Mouse (Mus musculus) regulatory T cell (primary cell): ENCODE data around the gene H2-DMb1.

Source experiments
- in situ Hi-C: fragments of 300-600 bp; cut with MboI, MseI; formaldehyde crosslinking; loops from one replicate; pipeline ENCODE4 v1.15.1; 2025; ENCODE audit warnings: high pct_unique_total_duplicates

The H2-DMb1 gene

DNA sequence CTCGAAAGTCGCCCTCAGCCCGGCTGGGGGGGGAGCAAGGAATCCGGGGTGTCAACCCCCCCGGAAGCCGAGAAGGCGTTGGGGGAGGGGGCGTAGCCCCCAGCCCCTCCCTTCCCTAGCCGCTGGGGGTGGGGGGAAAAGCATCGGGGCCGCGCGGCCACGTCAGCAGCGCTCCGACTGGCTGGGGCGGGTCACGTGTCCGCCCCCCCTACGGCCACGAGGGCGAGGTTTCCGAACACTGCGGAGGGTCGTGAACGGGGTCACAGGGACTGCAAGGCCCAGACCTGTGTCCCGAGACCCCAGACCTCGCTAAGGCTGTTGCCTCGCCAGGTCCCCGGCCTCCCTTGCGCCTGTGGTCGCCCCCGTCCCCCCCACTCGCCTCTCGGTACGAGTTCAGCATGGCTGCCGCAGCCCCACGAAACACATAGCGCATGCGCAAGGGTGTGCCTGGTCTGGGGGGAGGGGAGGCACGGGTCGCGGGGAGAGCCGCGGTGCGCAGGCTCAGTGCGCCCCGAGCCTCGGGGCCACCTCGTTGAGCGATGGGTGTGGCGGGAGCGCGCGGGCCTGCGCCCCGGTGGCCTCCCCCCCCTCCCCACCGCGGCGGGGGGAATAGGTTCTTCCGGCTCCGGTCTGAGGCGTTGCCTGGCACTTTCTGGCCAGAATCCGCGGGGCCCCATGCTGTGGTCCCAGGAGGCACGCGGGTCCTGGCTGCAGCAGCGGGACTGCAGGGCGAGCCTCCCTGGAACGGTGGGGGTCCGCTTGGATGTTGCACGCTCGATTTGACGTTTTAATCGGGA lies 30.5 kb upstream of the H2-DMb1 start, which contains the start of gene Brd2:
Brd2 (minus strand) TSS at position 447 of the 797 bp plus-strand sequence.
- in situ Hi-C loops, result no loop called here

DNA sequence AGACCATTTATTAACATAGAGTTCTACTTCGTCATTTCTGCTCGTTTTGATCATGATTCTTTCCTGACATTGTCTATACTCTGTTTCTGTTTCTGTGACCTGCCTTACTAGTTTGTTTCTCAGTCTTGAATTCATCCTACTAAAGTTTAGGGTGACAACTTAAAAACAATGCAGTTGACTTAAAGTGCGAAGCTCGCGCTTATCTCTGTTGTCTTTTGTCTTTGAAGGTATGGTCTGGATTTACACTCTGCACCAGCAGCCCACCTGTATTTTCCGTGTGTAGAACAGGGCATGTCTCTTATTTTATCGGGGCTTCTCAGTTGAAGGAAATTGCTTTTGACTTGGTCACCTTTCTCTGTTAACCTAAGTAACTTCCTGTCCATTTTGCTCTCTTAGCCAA lies 29.8 kb upstream of the H2-DMb1 start:
- in situ Hi-C loops, result no loop called here

DNA sequence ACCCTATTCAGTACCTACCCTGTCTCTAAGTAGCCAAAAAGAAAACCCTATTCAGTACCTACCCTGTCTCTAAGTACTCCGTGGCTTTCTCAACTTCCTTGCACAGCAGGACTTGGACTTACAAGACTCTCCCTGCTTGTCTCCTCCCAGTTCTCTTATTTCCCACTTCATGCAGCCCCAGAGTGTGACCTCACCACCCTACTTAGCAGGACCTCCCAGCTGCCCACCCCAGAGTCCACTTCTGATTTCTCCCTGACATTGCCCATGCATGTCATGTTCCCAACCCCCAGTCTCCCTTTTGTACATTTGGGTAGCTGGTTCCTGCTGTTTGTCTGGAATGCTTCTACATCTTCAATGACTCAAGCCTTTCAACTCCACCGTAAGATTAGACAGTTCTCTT lies 29.4 kb upstream of the H2-DMb1 start:
- in situ Hi-C loops, result no loop called here

DNA sequence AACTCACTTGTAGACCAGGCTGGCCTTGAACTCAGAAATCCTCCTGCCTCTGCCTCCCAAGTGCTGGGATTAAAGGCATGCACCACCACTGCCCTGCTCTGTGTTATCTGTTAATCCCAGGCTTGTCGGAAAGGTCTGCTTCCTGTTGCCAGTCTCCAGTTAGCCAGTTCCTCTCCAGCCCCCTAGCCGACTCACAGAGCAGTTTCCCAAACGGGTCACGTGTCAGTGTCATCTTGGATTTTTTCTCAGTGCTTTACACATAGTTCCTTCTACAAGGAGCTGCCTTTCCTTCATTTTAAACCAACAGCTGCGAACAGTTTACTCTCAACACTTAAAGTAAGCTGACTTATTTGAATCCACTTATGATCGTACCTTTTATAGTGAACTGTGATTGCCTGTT lies 28.2 kb upstream of the H2-DMb1 start:
- in situ Hi-C loops, result no loop called here

DNA sequence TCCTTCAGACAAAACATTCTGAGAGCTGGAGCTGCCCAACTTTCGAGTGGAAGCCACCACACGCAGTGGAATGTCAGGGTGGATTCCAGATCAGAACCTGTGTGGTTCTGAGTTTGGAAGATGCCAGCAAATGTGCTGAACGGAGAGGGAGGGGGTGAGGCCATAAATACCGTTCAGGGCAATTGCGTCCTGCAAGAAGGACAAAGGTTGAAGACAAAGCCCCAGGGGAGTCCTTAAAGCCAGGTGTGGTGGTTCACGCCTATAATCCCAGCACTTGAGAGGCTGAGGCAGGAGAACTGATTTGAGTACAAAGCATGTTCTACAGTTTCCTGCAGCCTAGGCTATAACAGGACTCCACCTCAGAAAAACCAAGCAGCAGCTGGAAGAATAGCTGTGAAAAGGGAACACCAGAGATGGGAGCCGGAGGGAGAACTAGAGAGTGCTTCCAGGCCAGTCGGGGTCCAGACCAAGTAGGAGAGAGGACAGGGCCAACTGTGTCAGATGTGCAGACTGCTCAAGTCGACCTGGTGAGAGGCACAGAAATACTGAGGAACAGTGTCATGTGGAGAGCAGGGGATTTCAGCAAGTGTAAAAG lies 25.9 kb upstream of the H2-DMb1 start:
- in situ Hi-C loops, result no loop called here

DNA sequence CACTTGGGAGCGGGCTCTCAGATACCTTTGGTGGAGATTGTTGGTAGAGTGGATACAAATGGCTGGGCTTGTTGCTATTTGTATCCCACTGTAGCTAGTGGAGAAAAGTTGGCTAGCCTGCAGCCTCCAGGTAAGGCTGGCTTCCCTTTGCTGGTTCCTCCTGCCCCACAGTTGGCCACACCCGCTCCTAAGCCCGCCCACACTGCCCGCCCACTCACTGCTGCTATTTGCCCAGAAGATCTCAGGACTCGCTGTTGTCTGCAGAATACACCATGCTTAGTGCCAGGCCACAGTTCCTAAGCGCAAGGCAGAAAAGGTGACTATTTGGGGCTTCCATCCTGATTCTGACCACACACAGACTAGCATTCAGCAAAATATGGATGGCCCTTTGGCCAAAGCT lies 25.4 kb upstream of the H2-DMb1 start:
- in situ Hi-C loops, result no loop called here

DNA sequence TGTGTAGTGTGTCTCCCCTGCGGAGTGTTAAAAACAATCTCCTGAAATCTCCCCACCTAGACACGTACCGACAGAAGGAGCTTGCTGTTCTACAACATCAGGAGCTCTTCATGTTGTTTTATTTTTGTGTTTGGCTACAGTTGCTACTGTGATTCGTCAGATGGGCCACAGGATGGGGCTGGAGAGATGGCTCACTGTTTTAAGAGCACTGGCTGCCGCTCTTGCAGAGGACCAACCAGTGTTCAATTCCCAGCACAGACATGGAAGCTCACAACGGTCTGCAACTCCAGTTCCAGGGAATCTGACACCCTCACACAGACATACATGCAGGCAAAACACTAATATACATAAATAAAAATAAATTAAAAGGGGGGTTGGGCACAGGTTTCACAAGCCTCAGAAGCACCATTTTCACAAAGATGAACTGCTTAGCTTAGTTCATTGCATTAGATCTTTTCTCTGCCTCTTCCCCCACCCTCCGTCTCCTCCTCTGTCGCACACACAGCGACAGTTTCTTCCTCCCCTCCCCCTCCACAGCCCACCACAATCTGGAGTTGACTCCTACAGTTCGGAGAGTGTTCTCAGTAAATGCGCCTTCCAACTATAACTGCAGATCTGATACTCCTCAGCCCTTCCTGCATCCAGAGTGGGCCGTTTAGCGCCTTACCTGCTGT lies 24.5 kb upstream of the H2-DMb1 start:
- in situ Hi-C loops, result no loop called here

DNA sequence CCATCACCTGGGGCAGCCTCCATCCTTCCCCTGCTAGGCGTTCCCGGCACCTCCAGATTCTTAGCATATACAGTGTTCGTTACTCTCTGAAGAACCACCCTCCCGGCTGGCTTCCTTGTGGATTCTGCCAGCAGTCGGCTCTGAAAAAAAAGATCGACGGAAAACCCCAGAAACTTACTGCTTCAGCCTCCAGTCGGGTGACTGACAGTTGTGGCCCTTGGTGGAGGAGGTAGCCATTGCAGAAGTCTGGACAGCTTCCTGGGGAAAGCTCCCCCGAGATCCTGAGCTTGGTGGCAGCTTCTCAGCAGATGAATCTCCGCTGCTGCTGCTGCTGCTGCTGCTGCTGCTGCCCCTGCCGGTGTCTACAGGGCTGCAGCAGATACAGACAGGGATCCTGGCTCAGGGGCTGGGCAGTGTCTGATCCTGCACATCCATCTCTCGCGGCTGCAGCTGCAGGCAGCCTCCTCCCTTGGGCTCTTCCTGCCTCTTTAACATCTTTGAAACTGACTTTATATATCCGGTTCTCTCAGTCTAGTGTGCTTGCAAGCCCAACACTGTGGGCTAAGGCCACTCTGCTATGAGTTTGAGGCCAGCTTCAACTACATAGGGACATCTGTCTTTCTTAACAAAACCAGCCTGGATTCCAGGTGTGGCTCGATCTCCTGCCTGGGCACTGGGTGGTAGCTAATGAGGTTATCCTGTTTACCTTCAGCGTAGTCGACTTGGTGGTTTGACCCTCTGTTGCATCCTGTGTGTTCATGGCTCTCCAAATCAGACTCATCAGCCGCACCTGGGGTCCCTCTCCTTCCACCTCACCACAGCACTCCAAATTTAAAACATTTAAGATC lies 23.7 kb upstream of the H2-DMb1 start:
- in situ Hi-C loops, result no loop called here

DNA sequence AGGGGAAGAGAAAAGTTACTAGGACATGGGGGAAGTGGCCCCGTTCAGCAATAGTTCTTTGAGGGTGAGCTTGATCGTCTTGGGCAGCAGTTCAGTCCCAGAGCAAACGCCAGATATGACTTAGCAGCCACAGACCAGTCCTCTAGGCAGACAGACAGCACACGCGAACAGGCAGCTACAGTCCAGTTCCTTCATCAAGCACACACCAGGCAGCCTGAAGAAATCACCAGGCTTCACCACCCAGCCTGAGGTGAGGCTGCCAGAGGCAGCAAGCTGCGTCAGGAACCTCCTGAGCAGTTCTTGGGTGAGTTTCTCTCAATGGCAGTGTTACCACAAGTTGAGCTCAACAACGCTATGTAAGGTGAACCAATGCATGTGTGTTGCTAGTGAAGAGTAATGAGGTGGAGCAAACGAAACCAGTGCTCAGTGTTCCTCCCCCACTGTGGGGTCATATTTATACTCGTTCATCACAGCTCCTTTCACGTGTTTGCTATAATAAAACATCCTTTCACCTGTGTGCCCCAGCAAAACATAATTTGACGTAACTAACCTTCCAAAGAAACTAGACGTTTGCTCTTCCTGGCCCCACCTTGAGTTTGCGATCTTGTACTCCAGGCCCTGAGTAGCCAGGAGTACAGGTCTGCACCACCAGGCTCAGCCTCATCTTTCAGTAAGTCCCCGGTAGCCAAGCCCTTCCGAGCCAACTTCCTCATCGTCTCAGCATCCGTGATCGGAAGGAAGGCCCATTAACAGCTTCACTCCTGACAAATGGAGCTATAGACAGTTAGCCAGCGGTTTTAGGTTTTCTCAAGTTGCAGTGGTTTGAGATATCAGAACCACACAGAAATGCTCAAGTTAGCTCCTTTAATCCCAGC lies 22.6 kb upstream of the H2-DMb1 start:
- in situ Hi-C loops, result loop anchor here (5.0 kb wide), 1 partner anchor 37 kb away; no protein-coding TSS in a partner anchor

DNA sequence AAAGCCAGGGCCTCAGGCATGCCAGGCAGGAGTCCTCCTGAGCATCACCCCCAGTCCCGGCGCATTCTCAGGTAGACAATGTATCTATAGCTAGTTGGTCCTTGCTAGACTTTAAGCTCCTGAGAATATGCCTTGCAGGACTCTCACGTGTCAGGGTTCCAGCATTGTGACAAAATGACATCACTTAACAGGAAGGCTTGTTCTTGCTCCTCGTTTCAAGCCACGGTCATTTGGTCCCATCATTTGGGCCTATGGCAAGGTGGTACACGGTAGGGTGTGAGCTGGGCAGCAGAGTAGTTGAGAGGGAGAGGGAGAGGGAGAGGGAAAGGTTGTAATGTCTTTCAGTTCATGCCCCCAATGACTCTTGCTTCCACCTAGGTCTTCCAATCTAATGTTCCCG lies 21.0 kb upstream of the H2-DMb1 start:
- in situ Hi-C loops, result loop anchor here (5.0 kb wide), 1 partner anchor 35 kb away; no protein-coding TSS in a partner anchor

DNA sequence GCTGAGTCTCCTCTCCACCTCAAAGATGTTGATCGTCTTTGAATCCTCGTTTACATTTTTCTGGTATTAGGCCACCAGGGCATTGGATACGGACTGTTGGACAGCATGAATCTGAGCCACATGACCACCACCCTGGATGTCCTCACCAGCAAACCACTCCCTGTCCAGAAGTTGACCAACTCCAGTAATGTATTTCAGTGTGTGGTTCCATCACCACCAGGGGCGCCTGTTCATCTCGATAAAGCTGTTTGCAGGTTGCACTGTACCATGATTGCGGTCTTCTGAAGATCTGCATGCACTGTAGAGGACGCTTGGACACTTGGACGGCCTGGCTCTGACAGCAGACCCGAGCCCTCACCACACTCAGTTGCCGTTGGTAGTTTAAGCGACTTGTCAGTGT lies 19.6 kb upstream of the H2-DMb1 start:
- in situ Hi-C loops, result loop anchor here (5.0 kb wide), 1 partner anchor 34 kb away; no protein-coding TSS in a partner anchor

DNA sequence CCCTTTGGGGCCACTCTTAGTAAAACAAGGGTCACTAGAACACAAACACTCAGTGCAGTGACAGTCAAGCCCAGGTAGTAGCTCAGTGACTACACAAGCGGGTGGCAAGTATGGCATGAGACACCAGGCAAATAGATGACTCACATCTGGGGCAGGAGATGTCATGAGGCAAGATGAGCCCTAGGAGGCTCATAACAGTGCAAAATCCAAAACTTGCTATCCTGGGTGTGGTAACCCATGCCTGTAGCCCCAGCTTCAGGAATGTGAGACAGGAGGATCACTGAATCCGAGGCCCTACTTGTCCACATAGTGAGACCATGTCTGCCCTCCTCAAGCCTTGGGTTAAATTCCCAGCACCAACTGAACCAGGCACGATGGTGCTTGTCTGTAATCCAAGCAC lies 18.4 kb upstream of the H2-DMb1 start:
- in situ Hi-C loops, result loop anchor here (5.0 kb wide), 1 partner anchor 33 kb away; no protein-coding TSS in a partner anchor

DNA sequence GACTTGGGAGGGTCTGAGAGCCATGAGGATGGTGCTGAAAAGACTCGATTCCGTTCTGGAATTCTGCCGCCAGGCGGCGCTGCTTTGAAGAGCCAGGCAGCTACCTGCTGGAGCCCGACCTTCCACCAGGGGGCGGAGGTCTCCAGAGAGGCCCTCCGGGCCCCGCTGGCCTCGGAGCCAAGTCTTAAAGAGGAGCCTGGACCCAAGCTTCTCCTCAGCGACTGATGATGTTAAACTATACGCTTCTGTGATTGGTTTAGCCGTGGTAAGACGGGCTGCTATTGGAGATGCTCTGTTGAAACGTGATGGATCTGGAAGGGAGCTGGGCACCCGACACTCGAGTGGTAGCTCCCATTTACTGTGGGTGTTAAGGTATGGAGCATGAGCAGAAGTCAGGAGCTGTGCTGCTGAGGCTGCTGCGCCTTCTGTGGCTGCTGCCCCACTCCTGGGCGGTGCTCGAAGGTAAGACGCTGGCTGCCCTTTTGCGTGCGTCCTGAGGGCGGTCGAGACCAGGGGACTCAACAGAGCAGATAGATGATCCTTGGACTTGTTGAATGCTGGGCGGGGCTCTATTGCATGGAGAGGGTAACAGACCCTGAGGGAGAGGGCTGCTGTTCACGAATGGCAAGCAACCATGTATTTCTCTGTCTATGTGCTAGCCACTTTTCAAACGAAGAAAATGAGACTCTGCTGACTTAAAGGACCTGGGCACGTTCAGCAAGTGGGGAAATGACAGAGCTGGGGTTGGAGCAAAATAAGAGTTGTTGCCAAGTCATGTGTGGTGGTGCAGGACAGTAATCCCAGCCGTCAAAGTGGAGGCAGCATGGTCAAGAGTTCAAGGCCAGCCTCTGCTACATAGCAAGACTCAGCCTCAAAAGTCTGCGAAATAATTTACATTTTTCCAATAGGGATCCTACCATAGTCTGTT lies 17.3 kb upstream of the H2-DMb1 start:
- in situ Hi-C loops, result no loop called here

DNA sequence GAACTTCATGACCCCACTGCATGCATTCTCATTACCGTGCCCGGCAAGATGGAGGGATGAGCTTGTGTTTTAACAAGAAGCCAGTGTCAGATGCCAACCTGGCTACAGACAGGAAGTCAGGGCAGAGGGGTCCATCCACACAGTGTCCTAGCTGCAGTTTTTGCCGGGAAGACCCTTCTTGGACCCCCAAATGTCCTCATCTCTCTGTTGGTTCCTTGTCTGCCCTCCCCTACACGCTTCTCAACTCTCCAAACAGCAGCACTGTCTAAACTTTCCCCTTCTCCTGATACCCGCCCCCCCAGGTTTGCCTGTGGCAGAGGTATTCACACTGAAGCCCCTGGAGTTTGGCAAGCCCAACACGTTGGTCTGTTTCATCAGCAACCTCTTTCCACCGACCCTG lies 15.3 kb upstream of the H2-DMb1 start:
- in situ Hi-C loops, result no loop called here

DNA sequence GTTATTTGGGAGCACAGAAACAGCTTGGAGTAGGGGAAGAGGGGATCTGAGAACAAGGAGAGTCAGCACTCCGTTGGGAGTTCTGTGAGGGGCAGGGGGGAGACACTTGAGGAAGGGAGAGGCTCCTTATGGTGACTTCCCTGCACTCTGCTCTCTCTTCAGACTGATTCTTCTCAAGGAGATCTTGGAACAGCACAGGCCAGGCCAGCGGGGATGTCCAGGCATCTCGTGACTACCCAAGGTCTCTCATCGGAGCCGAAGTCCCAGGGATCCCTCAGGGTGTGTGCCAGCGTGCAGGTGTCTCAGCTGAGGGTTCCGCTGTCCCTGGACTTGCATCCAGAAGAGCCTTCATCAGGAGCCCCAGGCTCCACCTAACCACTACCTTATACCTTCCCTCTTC lies 14.2 kb upstream of the H2-DMb1 start:
- in situ Hi-C loops, result no loop called here

DNA sequence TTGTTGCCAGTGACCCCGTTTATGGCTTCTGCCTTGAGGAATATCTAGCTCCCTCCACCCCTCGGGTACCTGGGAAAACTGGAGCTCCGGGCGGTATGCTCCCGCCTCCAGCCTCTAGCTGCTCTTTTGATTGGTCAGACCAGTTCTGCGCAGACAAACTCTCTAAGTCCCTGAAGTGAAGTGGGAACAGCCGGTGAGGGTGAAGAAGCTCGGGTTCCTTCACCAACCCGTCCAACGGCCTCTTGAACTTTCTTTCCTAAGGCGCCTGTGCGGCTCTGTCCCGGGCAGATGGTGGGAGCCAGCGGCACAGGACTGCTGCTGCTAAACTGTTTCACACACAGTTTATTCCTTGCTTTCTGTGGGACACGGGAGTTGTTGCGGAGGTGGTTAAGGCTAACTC lies 13.5 kb upstream of the H2-DMb1 start:
- in situ Hi-C loops, result no loop called here

DNA sequence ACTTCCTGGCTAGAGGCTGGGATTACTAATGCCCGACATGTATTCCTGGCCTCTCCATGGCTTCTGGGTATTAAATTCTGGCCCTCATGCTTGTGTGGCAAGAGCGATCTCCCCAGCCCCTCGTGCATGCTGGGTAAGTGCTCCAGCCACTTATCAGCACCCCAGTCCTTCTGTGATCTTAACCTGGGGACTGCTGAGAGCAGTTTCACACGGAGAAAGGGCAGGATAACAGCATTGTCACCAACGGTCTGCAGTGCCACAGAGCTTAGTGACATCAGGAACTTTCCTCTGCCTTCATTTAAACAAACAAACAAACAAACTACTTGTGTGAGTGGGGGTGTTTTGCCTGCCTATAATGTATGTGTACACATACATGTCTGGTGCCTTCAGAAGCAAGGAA lies 12.6 kb upstream of the H2-DMb1 start:
- in situ Hi-C loops, result no loop called here

DNA sequence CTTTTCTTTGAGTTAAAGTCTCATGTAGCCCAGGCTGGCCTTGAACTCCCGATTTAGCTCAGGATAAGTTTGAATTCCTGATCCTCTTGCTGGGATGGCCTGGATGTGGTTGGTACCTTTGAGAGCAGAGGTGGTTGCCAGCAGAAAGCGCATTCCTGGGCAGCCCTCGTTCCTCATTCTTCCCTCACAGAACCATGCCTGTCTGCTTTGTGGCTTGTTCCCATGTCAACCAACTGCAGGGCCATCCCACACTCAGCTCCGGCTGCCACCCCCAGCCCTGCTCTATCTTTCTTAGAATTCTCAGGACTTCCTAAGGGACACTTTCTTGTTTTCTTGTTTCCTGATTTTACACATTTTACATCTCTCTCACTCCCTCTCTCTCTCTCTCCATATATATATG lies 11.4 kb upstream of the H2-DMb1 start:
- in situ Hi-C loops, result no loop called here

DNA sequence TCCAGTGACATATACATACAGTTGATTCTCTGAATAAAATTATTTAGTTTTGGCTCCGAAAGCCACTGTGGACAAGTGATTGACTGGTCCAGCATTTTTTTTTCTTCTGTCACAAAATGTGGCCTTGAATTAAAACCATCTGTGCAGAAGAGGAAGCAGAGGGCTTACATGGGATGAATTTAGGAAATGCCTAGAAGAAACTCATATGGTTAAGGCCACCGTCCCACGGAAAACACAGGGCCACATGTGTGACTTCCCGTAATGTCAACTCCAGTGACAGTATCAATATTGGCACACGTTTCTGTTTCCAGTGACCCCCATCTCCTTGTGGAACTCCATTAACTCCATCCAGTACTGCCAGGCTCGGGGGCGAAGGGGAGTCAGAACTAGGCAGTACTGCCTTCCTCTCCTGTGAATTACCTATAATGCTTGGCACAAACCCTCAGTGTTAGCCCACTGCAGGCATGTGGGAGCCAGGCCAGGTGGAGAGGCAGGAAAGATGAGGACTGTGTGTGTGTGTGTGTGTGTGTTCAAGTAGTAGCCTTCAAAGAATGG lies 10.3 kb upstream of the H2-DMb1 start:
- in situ Hi-C loops, result no loop called here
